Mouse (Mus musculus) thymus, postnatal 25 days (tissue): ENCODE data around the gene Ets1.

Source experiments
- DNase-seq: peaks from one replicate; pipeline ENCODE4 v3.0.0; 2022

Ets1 gene

DNA sequence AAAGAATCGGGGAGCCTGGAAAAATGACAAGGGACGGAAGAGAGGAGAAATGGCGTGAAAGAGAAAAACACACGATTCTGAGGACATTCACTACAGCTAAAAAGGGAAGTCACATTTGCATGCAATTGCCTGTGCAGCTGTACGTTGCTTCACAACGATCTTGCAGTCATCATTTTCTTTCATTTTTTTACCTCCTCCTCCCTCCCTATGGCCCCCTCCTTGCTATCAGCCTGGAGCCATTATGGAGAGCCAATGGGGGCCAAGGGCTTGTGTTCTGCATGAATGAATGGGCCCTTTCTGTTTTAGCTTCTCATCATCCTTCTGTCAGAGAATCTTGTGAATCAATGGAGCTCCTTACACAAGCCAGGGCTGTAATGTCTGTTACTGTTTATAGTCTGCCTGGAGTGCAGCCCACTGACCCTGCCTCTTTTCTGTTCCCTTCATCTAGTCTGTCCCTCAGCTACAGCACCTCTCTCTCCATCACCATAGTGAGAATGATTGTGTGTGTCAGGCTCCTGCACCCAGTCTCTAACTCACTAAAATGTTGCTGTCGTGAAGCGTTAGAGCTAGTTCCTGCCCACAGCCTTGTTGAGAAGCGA lies 32.2 kb downstream of the Ets1 start:
- DNase-seq, result peak; percentile 43

DNA sequence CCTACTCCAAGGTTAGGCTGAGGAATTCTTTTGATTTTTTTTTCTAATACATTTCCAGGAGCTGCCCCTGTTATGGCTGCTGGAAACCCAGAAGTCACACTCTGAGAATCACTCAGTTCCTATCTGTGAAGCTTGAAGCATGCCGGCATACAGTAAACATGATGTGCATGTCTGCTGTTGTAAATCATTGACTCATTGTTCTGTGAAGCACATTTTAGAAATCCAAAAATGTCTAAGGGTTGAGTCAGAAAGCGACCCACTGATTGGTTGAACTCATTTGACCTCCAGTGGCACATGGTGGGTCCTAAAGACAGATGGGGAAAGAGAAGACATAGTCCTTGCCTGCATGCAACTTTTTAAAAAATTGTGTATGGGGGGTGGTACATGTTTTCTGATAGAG lies 33.4 kb downstream of the Ets1 start:
- DNase-seq, result no peak

DNA sequence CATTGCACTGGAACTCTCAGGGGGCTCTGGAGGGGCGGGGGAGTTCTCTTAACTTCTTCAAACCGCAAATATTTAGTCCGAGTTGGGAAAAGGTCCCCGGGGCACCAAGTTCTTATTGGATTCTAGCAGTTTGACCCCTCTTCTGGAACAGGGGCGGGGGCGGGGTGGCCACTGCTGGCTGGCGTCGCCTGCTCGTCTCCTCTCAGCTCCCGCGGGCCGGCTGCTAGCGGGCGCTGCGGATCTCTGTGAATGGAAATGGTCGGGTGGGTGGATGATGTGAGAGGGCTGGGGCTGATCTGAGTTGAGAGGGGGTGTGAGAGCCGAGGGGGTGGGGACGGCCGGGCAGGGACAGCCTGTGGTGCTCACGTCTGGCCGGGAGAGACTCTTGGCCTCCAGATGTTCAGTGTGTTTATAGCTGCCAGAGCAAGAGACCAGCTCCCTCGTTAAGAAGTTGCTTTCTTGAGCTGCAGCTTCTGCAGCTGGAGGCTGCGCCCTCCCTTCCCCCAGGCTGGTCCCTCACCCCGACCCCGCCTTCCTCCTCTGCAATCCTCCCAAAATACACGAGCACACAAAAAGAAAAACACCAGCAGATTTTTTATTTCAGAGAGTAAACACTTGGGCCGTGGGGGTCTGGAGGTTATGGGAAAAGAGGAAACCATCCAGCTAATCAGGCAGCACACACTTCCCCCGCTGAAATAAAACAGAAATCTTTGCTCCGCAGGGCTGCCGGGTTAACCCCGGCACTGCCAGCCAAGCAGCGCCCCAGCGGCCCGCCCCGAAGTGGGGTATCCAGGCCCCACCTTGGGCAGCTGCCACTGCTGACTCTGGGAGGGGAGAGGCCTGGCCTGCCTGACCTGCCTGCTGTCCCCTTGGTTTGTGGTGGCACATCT lies 36.2 kb downstream of the Ets1 start:
- peak; percentile 87 for DNase-seq

DNA sequence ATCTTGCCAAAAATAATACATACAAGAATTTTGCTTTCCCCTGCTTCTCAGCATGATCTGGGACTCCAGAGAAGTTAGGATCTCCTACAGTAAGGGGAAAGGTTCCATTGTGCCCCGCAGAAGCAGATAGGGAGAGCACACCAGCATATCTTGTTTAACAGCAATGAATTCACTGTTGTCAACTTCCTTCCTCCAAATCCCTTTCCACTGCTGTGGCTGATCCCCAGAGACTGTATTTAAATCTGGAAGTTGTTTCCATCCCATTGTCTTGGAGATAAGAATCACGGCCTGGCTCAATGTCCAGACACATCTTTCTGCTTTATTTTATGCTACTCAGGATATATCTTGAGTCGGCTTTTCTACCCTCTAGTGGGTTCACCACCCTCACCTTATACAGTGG lies 37.9 kb downstream of the Ets1 start:
- DNase-seq, result no peak

DNA sequence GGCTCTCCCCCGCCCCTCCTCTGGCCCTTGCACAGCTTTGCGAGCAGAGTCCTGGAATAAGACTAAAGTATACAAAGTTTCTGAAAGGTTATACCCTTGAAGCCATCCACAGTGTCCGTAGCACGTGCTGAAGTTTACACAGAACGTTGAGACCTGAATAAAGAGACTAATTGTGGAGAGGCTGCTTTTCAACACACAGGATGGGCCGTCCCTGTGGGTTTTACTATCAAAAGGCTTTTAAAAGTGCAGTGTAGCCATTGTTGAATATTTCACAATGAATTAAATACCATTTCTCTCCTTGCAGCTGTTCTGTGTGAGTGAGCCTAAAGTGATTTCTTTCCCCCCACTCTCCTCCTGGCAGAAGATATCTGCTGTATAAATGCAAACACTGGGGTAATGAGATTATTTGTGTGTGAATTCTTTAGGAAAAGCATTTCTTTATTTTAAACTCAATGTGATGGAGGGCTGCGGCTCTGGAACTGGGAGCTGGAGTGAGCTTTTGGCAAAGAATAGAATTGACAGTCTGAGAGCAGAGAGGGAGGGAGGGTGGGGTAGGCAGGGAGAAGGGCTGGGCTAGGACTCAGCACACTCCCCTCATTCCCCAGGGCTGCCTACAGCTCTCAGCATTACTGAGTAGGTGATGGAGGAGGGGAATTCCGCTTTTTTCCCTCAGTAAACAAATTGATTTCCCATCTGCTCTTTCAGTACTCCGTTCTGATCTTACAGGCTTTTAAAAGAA lies 39.8 kb downstream of the Ets1 start:
- no peak for DNase-seq

DNA sequence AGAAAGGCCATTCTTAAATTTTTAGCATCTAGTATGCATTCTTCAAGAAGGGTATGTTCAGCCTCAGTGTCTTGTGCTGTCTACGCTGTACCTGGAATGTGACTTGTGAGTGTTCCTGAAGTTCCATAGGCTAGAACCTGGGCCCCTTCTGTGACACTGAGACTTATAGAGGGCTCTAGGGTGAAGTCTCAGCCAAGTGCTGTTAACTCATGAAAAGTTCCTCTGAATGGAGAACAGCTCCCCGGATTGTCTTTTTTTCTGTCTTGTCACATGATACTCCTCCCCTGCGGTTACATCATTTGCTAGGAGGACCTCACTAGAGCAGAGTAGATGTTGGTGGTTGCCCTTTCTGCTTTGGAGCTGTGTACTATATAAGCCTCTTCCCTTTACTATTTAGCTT lies 40.5 kb downstream of the Ets1 start:
- peak; percentile 50 for DNase-seq

DNA sequence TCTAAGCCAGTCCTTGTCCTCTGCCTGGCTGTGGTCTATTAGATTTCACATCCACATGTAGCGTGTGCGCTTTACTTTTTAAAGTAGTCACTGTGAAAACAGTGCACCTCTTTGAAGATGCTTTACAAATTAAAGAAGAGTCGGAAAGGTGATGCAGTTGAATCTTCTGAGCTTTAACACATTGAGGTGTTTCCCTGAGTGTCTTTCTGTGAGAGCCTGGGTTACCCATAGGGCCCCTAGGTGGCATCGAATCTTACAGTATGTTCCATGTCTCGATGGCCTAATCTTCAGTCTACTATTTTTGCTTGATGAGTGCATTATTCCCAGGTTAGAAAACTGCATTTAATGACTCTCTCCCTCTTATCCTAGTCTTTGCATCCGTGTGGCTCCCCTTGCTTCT lies 41.6 kb downstream of the Ets1 start:
- peak; percentile 53 for DNase-seq

DNA sequence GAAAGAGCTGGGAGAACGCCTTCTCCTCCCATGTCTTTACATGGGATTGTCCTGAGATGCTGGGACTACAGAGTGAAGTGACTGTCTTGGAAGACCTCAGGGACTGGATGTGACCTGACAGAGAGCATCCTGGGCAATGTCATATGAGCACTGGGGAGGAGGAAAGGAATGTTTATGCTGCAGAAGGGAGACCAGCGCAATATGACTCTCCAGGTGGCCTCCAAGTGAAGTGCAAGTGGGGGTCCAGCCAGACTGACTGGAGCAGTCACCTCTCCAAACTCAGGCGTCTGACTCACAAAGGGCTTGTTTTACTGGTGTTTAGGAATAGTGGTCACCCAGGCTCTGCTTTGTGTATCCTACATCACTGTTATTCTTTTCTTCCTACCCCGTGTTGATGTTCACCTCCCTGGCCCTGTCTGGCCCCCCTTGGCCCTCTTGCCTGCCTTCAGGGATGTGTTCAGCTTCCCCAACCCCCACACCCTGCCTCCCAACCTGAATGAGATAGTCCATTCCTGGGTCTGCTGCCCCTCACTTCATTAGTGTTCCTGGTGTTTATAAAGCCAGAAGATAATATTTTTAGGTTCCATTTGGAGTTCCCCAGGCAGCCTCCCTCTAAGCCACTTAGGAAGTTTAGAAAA lies 42.2 kb downstream of the Ets1 start:
- no peak for DNase-seq

DNA sequence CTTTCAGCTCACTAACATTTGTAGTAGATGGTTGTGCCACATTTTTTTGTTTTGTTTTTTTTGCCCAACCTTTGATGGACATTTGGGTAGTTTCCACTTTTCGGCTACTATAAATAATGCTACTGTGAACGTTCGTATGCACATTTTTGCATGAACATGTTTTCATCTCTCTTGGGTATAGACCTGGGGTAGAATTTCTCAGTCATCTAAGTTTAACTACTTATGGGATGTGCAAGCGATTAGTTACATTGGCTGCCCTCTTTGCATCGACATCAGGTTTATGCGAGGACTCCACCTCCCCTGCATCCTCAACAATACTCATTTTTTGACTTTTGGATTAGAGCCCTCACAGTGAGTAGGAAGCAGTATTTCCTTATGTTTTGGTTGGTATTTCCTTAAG lies 43.5 kb downstream of the Ets1 start:
- DNase-seq, result no peak

DNA sequence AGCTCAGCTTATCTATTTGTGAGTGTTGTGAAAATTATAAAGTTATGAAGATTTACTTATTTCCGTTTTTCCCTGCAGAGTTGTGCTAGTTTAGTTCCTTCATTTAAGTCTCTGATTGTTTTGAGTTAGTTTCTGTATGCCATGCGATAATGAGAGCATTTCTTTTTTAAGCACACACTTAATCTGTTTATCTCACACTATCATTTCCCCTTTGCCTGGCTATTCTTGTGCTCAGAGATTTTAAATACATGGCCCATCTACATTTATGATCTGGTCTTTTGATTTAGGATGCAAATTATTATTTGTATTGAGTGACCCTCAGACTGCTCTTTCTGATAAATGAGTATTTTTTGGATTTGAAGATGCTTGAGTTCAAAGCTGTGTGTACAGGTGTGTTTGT lies 44.2 kb downstream of the Ets1 start:
- DNase-seq, result no peak

DNA sequence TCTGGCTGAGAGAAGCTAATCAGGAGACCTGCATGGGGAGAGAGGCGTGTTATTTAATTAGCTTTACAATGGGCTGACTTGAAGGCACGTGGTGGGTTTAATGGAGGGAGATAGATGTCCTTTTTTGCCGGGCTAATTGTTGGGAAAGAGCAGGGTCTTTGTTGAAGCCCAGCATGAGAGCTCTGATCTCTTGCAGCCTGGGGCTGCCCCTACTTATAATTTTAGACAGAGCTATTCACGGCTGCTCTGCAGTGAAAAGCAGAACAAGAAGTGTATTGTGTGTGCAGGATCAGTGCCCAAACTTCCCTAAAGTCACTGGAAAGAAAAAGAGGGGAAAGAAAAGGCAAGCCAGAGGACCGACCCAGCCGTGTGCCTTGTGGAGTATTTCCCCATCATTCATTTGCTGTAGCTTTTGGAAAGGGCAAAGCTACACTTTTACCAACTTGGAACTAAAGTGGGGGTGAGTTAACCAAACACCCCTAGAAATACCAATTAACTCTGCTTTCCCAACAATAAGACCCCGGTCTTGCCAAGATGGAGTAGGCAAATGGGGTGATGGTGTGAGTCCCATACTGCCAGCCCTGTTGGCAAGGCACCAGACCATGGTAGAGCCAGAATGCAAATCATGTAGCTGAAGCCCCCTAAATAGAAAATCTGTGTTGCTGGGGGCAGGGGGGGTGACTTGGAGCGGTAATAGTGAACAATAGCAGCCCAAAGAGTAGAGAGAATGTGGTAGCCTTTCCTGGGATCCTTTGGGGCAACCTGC lies 50.0 kb downstream of the Ets1 start:
- no peak for DNase-seq

DNA sequence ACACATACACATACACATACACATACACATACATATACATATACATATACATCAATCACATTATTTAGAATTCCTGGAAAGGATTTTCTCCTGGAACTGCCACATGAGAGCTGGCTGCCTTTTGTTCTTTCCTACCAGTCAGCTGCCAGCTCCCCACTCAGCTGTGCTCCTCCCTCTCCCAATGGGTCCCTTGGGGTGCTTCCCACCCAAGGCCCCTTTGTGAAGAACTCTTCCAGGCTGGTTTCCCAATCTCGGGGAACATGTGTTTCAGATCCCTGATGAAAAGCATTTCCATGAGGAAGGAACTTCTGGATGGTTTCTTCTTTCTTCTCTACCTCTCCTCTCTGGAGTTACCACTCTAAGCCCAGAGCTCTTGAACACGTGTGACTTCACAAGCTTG lies 52.3 kb downstream of the Ets1 start:
- DNase-seq, result no peak

DNA sequence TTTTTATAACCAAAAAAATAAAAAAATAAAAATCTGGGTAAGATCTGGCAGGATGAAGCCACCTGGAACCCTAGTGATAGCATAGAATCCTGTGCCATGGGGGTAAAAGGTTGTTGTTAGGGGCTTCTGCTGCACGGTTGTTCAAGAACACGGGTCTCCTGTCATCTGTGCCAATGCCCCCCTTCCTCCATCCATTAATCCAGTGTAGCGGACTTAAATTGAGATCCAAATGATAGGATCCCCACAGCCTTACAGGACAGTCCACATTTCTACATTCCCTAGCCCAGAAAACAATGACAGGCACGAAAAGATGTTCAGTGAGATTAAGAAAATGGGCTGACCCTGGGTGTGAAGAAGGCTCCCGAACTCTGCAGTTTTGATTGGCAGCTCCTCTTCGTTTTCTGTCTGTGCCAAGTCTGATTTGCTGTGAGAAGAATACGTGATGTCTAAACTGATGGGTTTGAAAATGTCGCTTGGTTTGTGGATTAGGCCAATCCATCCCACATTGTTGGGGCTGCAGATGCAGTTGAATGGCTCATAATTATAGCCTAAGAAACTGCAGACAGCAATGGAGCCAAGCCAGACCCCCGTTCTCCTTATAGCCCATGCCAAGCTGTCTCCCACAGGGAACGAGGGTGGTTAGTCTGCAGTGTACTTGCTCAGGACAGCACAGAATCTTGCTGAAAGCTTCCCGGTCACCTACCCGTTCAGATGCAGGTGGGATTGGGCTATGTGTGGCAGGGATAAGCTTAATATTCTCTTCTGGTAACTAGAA lies 55.3 kb downstream of the Ets1 start:
- no peak for DNase-seq

DNA sequence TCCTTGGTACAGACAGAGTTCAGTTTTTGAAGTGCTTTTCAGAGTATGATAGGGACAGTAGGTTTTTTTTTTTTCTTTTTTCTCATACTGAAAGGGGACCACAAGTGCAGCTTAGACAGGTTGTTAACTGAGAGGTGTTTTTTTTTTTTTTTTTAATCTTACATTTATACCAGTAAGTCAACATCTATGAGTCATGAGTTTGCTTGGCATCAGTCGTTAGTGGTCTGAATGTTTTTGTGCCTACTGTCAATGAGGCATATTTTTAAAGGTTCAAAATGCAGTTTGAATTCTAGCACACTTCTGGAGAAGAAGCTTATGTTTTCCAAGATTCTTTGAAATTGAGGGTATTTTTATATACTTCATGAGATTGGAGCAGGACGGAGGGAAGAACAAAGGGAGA lies 56.9 kb downstream of the Ets1 start:
- no peak for DNase-seq

DNA sequence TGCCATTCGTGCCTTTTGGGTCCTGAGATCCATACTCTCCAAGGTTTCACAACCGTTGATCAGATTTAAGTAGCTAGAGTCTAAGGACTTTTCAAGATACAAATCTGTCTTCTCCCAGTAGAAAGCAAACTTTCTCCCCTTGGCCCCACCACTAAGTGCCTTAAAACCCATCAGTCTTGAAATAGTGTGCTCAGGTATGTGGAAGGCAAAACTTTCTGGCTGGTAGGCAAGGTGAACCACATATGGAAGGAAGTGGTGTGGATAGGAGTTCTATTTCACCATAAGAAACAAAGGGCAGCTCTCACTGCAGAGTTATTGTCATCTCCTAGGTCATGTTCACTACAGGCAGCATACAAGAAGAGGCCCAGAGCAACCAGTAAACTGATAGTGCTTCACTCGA lies 57.4 kb downstream of the Ets1 start:
- peak; percentile 14 for DNase-seq

DNA sequence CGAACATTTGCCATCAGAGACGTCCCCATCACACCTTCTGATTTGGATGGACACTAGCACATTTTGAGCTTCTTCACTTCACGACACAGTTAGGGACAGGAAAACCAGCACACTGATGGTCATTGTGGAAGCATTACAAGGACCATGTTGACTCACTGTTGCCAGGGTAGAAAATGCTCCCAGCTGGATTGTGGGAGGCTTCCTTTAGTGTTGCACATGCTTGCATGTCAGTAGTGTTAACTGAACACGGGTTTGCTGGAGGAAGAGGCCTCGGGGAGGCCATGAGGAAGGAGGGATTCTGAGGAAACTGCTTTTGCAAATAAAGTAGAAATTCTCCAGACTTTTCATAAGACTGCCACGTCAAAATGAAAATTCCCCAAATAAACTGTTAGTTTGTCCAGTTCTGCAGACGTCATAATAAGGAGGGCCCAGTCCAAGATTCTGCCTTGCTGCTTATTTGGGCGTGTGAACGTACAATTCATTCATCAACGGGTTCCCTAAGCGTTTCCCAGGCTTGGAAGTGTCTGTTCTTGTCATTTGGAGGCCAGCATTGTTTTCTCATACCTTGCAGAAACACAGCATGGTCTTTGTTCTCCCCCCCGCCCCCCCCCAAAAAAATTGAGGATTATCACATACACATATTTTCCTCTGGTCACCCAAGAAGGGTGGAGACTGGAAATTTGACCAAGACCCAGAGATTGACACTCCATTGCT lies 58.2 kb downstream of the Ets1 start:
- DNase-seq, result no peak

DNA sequence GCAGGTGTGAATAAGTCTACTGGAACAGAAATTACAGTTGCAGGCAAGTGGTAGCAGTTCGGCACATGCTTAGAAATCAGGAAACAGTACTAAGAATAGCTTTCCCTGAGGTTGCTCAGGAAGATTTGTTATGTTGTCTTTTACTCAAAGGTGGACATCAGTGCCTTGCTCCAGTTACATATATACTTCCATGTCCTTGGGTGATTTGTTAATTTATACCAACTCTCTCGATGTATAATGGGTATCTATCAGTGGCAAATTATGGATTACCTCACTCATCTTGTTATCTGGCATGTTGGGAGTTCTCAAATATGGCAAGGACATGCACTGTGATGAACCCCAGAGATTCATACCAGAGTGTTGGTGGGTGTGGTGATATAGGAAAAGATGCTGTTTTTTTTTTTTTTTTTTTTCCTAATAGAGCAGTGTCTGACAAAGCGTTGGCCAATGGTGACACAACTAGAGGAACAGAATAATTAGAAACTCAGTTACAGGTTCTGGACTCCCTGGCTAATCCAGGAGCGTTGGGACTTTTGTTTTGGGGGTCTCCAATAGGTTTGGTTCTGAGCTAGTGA lies 59.0 kb downstream of the Ets1 start:
- no peak for DNase-seq

DNA sequence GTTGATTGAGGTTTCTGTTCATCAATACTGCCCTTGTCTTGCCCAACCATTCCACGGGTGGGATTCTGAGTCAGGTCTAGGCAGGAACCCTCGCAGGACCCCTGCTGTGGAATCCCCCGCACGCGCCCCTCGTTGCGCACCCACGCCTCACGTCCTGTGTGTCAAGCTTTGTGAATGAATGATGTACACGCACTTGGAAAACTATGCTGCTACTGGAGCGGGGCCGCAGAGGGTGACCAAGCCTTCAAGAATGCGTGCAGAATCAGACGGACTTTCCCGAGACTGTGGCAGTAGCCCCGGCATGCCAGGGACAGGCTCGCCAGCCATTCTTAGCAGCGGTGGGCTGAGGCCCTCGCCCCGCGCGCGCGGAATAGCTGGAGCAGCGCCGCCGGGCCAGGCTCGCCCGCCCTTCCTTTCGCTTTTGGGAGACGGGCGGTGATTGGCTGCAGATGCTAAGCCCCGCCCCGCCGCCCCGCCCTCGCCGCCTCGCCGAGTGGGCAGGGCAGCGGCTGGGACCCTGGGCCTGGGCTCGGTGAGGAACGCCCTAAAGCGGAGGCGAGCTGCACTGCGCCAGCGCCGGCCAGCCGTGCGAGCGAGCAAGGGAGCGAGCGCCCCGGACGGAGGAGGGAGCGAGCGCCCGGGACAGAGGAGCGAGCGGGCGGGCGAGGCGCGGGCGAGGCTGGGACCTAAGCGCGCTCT lies 59.6 kb downstream of the Ets1 start:
- peak; percentile 99 for DNase-seq

DNA sequence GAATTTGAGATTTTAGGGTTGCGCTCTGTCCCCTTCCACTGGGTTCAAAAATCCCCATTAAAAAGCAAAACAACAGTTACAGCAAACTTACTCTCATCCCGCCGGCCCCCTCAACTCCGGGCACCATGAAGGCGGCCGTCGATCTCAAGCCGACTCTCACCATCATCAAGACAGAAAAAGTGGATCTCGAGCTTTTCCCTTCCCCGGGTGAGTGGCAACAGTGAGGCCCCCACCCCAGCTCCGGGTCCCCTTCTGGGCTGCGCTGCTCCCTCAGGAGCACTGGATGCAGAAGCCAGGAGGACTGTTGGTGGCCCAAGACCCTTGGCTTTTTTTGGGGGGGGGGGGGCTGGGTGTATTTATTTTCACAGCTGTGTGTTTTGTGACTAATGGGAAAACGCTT lies 60.2 kb downstream of the Ets1 start:
- DNase-seq, result no peak

DNA sequence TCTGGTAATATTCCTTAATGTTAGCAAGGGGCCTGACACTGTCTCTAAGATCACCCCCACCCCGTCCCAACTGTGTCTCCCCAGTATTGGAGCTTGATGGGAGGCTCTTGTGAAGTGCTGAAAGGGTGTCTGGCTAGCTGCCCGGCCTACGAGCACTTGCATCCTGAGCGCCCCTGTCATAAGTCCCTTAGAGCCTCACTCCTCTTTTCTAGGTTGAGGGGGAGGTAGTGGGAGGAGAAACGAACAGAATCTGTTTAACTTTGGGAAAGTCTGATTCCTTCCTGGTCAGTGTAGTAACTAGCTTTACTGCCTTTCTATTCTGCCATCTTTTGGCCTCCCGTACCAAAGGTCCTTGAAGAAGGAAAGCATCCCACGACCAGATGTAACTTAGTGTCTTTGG lies 60.7 kb downstream of the Ets1 start:
- DNase-seq, result peak; percentile 69
